Mouse (Mus musculus) C2C12 (cell line): ENCODE measurements around the gene Gm45618.

Experiments
- CEBPB ChIP-seq: IDR thresholded peaks from one replicate; pipeline ENCODE4 v1.6.1; 2011; ENCODE audit warnings: low read depth, mild to moderate bottlenecking, control low read depth, moderate library complexity
- CTCF ChIP-seq: IDR thresholded peaks from one replicate; pipeline ENCODE4 v1.5.1; 2011; ENCODE audit not compliant: control insufficient read depth, insufficient read depth, insufficient read length
- FOSL1 ChIP-seq: IDR thresholded peaks from one replicate; pipeline ENCODE4 v1.8.0; 2011; ENCODE audit warnings: mild to moderate bottlenecking, low read length; ENCODE audit not compliant: poor library complexity, insufficient read depth, severe bottlenecking
- MAX ChIP-seq: IDR thresholded peaks from one replicate; pipeline ENCODE4 v1.6.1; 2011; ENCODE audit warnings: mild to moderate bottlenecking, control low read depth
- MYOD1 ChIP-seq: IDR thresholded peaks from one replicate; pipeline ENCODE4 v1.6.1; 2011; ENCODE audit warnings: low read depth; ENCODE audit not compliant: control insufficient read depth, insufficient read length
- MYOG ChIP-seq: IDR thresholded peaks from one replicate; pipeline ENCODE4 v1.6.1; 2011; ENCODE audit not compliant: control insufficient read depth, insufficient read length; ENCODE audit errors: extremely low read depth
- USF1 ChIP-seq: IDR thresholded peaks from one replicate; pipeline ENCODE4 v1.6.1; 2011; ENCODE audit warnings: low read depth, mild to moderate bottlenecking, control low read depth, moderate library complexity

DNA sequence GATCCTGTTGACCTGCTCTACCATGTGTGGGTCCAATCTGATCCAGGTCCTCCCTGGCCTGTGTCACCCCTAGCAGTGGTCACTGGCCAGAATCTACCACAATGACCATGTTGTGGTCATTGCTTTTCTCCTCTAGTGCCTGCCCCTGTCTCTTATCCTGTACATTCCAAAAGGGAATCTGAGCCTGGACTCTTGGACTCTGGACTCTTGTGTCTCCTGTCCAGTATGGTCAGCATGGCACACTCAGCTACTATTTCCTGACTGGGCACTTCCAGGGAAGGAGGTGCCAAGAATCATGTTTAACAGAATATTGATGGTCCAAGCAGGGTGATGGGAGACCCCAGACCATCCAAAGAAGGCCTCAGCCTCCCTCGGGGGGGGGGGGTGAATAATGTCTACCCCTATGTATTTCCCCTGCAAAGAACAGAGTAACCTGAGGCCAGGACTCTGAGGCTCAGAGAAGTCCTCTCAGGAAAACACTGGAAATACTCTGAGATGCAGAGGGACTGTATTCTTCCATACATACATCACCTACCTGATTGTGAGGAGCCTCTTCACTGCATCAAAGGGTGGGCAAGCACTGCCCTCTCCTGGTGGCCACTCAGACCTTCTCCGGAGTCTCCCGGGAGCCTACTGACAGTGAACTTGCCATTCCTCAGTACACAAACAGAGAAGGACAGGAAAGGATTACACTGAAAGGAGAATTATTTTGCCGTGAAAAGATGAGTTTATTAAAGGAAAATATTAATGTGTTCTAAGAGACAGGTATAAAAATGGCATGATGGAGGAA lies 13.9 kb upstream of the Gm45618 start:
- TF ChIP-seq CTCF (no peak), CEBPB (no peak), FOSL1 (no peak), MAX (no peak), USF1 (no peak), MYOD1 (no peak), MYOG (no peak)
